Mouse (Mus musculus): Measurements from ENCODE around the gene 1700013G24Rik. TPM values are rescaled to one million over a fixed set of nuclear protein-coding genes. Genes with fewer than 3 reads are reported as not detected.
"Not testable (repeated sequence)": the region's sequence is repeated elsewhere in the genome, so short reads cannot be mapped to it uniquely, and the experiment has no call there.

The 1700013G24Rik gene
- polyA plus RNA-seq (2015; fragmentation: Nextera tagmentation; extraction: Ambion mirVana) = not detected in 2 replicates

GRCm38 (mm10) chr4:137453234-137453767 lies at the start of gene 1700013G24Rik:
1700013G24Rik (plus strand) TSS chr4:137453284.
- H3K4me1 ChIP-seq (replicated peaks) = peaks cover 9% of the 10 kb centered on the region
- H3K27ac ChIP-seq = no peak within 1 kb of the TSS
- H3K4me2 ChIP-seq (replicated peaks) = no peak within 1 kb of the TSS
- no peaks in the 10 kb centered on the region for H3K36me3 ChIP-seq
- WGBS = 79% methylated on average over 8 of the region's 8 CpGs
- H3K27me3 ChIP-seq (replicated peaks) = no peaks in the 10 kb centered on the region
- no peak within 1 kb of the TSS for H3K9ac ChIP-seq
- H3K4me3 ChIP-seq (replicated peaks) = no peak within 1 kb of the TSS
- H3K9me3 ChIP-seq = no peaks in the 10 kb centered on the region
- no peak for ATAC-seq

DNA sequence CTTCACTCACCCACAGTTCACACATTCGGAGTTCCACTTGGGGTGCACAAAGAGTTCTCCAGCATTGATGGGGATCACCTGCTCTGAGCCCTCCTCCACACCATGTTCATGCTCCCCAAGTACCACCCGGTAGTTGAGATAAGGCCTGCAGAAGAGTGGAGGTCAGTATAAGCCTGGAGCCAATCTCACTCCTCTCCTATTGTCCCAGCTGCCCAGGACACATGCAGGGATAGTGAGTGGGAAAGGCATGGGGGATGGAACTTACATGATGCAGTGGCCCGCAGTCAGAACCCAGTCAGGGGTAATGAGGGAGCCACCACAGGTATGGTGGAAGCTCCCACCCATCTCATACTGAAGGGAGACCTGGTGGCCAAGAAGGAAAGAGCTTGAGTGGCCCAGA lies 47.5 kb upstream of the 1700013G24Rik start:
- no peaks in the 10 kb centered on the region for H3K27me3 ChIP-seq (replicated peaks)
- no peak overlapping the region for H3K27ac ChIP-seq
- H3K36me3 ChIP-seq = no peaks in the 10 kb centered on the region
- no peak overlapping the region for H3K9ac ChIP-seq
- 82% methylated on average over 3 of the region's 3 CpGs for WGBS
- H3K4me3 ChIP-seq (replicated peaks) = no peak overlapping the region
- H3K9me3 ChIP-seq = no peaks in the 10 kb centered on the region
- ATAC-seq = no peak
- no peak overlapping the region for H3K4me2 ChIP-seq (replicated peaks)
- H3K4me1 ChIP-seq (replicated peaks) = no peaks in the 10 kb centered on the region

DNA sequence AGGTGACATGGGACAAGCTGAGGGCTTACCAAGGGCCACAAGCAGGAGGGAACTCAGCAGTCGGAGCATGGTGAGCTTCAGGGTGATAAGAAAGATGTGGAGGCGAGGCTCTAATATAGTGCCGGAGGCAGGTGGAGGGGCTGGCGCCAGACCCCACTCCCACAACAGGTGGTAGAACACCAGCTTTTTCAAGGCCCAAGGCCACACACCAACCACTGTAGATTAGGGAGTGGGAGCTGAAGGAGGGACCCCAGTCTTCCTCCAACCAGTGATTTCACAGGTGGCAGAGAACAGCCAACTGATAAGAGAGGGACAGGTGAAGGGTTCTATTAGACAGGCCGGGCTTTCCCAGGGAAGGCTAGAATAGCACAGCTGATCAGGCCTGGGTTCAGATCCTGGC lies 43.4 kb upstream of the 1700013G24Rik start, which contains the start of gene Cela3a:
Gene Cela3a (minus strand): TSS at position 101 of the 400 bp plus-strand sequence.
- Histone ChIP-seq H3K27me3 (replicated peaks) (no peaks in the 10 kb centered on the region), H3K9ac (no peak within 1 kb of the TSS), H3K4me3 (replicated peaks) (no peak within 1 kb of the TSS), H3K4me1 (replicated peaks) (no peaks in the 10 kb centered on the region), H3K4me2 (replicated peaks) (no peak within 1 kb of the TSS), H3K36me3 (no peaks in the 10 kb centered on the region), H3K9me3 (no peaks in the 10 kb centered on the region), H3K27ac (no peak within 1 kb of the TSS)
- ATAC-seq = no peak
- 87% methylated on average over 5 of the region's 5 CpGs for WGBS

GRCm38 (mm10) chr4:137412185-137412709 lies 40.8 kb upstream of the 1700013G24Rik start:
- H3K27me3 ChIP-seq (replicated peaks); H3K4me2 ChIP-seq (replicated peaks); H3K9ac ChIP-seq; H3K4me1 ChIP-seq (replicated peaks); H3K36me3 ChIP-seq; H3K27ac ChIP-seq; H3K4me3 ChIP-seq (replicated peaks); H3K9me3 ChIP-seq: not testable (repeated sequence)
- peak; percentile 63 for ATAC-seq
- 63% methylated on average over 7 of the region's 7 CpGs for WGBS

GRCm38 (mm10) chr4:137414936-137415335 lies 38.1 kb upstream of the 1700013G24Rik start:
- H3K4me1 ChIP-seq (replicated peaks) = no peaks in the 10 kb centered on the region
- H3K36me3 ChIP-seq = no peaks in the 10 kb centered on the region
- no peak for ATAC-seq
- no peak overlapping the region for H3K27ac ChIP-seq
- H3K4me2 ChIP-seq (replicated peaks) = no peak overlapping the region
- H3K4me3 ChIP-seq (replicated peaks) = no peak overlapping the region
- 77% methylated on average over 1 of the region's 1 CpGs for WGBS
- H3K9ac ChIP-seq = no peak overlapping the region
- no peaks in the 10 kb centered on the region for H3K27me3 ChIP-seq (replicated peaks)
- no peaks in the 10 kb centered on the region for H3K9me3 ChIP-seq

GRCm38 (mm10) chr4:137417712-137418564 lies 35.1 kb upstream of the 1700013G24Rik start:
- no peak overlapping the region for H3K4me2 ChIP-seq (replicated peaks)
- H3K4me1 ChIP-seq (replicated peaks) = no peaks in the 10 kb centered on the region
- no peaks in the 10 kb centered on the region for H3K27me3 ChIP-seq (replicated peaks)
- 62% methylated on average over 11 of the region's 11 CpGs for WGBS
- H3K9ac ChIP-seq = no peak overlapping the region
- no peaks in the 10 kb centered on the region for H3K36me3 ChIP-seq
- no peaks in the 10 kb centered on the region for H3K9me3 ChIP-seq
- no peak overlapping the region for H3K27ac ChIP-seq
- ATAC-seq = peak; percentile 56
- no peak overlapping the region for H3K4me3 ChIP-seq (replicated peaks)

GRCm38 (mm10) chr4:137430502-137430901 lies 22.6 kb upstream of the 1700013G24Rik start, which contains the start of gene Cela3b:
Cela3b (minus strand) TSS chr4:137430540.
- Histone ChIP-seq H3K4me3 (replicated peaks) (no peak within 1 kb of the TSS), H3K4me1 (replicated peaks) (no peaks in the 10 kb centered on the region), H3K9me3 (no peaks in the 10 kb centered on the region), H3K27ac (no peak within 1 kb of the TSS), H3K27me3 (replicated peaks) (no peaks in the 10 kb centered on the region), H3K36me3 (no peaks in the 10 kb centered on the region), H3K4me2 (replicated peaks) (no peak within 1 kb of the TSS), H3K9ac (no peak within 1 kb of the TSS)
- 69% methylated on average over 4 of the region's 4 CpGs for WGBS
- peak; percentile 85 for ATAC-seq

DNA sequence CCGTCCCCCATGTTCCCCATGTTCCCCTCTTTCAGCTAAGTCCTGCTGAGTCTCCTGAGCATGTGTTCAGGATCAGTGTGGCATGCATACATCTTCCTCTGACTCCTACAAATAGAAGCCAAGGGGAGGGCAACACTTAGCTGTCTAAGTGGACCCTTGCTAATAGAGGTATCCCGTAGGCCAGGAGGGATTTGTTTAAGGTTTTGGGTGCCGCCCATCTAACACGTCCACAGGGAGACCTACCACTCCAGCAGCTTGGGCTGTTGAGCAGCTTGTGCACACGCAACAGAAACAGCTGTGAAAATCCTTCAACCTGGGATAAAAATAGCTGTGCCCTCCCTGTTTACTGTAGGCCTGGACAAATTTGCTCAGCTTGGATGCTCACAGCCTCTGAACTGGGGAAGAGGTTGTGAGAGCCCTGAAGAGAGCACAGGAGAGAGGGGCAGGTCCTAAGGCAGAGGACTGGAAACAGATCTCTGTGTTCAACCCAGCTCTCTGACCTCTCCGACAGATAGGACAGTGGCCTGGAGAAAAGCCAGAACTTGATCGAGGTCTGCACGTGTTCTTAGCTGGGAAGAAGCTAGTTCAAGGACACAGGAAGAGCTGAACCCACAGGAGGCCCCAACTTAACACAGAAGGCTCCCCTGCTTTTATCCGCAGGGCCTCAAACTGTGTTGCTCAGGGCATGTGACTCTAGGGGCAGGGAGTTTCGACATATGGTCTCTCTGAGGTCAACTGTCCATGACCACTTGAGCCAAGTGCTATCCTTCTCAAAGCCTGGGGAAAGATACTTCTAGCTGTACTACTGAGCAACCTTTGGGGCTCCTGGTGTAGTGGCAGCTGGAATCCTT lies 20.2 kb upstream of the 1700013G24Rik start:
- not testable (repeated sequence) for H3K36me3 ChIP-seq; H3K9me3 ChIP-seq; H3K4me3 ChIP-seq (replicated peaks); H3K4me1 ChIP-seq (replicated peaks); H3K4me2 ChIP-seq (replicated peaks); H3K9ac ChIP-seq; H3K27ac ChIP-seq; H3K27me3 ChIP-seq (replicated peaks)
- ATAC-seq = peak; percentile 41; the same call in 1 of the 2 replicates
- WGBS = 67% methylated on average over 10 of the region's 10 CpGs

DNA sequence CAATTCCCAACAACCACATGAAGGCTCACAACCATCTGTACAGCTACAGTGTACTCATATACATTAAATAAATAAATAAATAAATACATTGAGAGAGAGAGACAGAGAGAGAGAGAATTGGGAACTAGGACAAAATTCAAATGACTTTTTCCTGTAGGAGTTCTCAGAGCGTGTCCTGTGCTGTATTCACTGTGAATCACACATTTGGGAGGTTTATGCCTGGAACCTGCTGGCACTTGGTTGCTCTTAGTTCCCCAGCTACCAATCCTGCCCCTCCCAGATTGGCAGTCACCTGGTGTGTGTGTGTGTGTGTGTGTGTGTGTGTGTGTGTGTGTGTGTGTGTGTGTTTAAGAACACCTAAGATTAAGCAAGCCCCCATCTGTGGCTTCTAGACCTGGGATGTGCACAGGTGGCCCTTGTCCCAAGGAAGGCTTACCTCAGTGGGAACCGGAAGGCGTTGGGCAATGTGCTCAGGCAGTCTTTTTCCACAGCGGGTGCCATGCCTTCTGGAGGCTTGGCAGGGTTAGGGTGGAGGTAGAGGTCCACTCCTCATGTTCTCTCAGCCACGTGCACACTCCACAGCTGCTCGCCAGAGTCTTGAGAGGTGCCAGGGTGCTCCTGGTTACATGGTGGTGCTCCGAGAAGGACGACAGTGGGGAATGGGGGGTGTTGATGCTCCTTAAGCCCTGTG lies 16.0 kb upstream of the 1700013G24Rik start:
- no peak overlapping the region for H3K9ac ChIP-seq
- H3K27me3 ChIP-seq (replicated peaks) = no peaks in the 10 kb centered on the region
- H3K4me2 ChIP-seq (replicated peaks) = no peak overlapping the region
- WGBS = 91% methylated on average over 8 of the region's 8 CpGs
- 0 out of 2 replicates have a peak, but pooled peaks have one; percentile 66 for ATAC-seq
- H3K9me3 ChIP-seq = no peaks in the 10 kb centered on the region
- H3K4me3 ChIP-seq (replicated peaks) = no peak overlapping the region
- H3K36me3 ChIP-seq = no peaks in the 10 kb centered on the region
- H3K27ac ChIP-seq = no peak overlapping the region
- H3K4me1 ChIP-seq (replicated peaks) = no peaks in the 10 kb centered on the region

DNA sequence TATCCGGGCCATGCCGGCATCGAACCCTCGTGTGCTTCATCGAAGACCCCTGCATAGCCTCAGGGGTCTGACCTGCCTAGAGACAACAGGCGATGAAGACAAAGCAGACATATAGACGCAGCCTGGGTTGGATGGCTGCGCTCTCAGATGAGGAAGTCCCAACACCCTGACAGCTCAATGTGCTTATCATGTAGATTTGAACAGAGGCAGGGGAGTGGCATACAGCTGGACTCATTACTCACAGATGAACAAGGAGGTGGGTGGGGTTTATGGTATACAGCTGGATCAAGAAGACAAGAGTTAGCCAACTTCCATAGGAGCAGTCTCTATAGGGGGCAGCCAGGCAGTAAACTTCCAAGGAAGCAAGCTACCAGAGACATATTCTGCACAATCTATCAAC lies 14.2 kb upstream of the 1700013G24Rik start:
- Histone ChIP-seq H3K27me3 (replicated peaks) (no peaks in the 10 kb centered on the region), H3K9ac (no peak overlapping the region), H3K4me3 (replicated peaks) (no peak overlapping the region), H3K9me3 (no peaks in the 10 kb centered on the region), H3K4me2 (replicated peaks) (no peak overlapping the region), H3K4me1 (replicated peaks) (peaks cover 2% of the 10 kb centered on the region; the same call in 1 of the 2 replicates), H3K36me3 (no peaks in the 10 kb centered on the region), H3K27ac (no peak overlapping the region)
- ATAC-seq = peak; percentile 72
- 83% methylated on average over 8 of the region's 8 CpGs for WGBS

DNA sequence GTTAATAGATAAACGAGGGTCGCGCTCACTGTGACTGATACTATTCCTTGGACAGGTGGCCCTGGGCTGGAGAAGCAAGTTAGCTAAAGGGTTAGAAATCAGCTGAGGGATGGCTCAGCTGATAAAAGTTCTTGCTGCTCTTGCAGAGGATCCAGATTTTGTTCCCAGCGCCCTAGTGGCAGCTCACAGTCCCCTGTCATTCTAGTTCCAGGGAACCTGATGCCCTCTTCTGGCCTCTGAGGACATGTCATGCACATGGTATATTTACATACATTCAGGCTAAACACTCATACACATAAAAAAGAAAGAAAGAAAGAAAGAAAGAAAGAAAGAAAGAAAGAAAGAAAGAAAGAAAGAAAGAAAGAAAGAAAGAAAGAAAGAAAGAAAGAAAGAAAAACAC lies 11.8 kb upstream of the 1700013G24Rik start:
- no peak overlapping the region for H3K4me3 ChIP-seq (replicated peaks)
- 84% methylated on average over 4 of the region's 4 CpGs for whole genome bisulfite sequencing
- no peak overlapping the region for H3K4me2 ChIP-seq (replicated peaks)
- peaks cover 4% of the 10 kb centered on the region; the same call in 1 of the 2 replicates for H3K4me1 ChIP-seq (replicated peaks)
- H3K27me3 ChIP-seq (replicated peaks) = no peaks in the 10 kb centered on the region
- no peak overlapping the region for H3K9ac ChIP-seq
- ATAC-seq = no peak
- no peaks in the 10 kb centered on the region for H3K9me3 ChIP-seq
- H3K27ac ChIP-seq = no peak overlapping the region
- H3K36me3 ChIP-seq = no peaks in the 10 kb centered on the region
